Mouse (Mus musculus): ENCODE data around the gene Nudt17.

- TF ChIP-seq ZC3H11A (IDR thresholded peaks at IDR 0.05; ENCODE audit: low read depth, low read length) (no peak), CTCF (conservative IDR thresholded peaks at IDR 0.05 in 1 of 2, IDR thresholded peaks at IDR 0.05 in 1 of 2; ENCODE audit: low read depth in 2 of 2, low read length in 2 of 2) (no peak), MAX (IDR thresholded peaks at IDR 0.05; ENCODE audit: low read length) (no peak), ZKSCAN1 (IDR thresholded peaks at IDR 0.05; ENCODE audit: borderline replicate concordance, low read depth, low read length) (no peak), NELFE (IDR thresholded peaks at IDR 0.05; ENCODE audit: low read depth, low read length) (no peak), EP300 (IDR thresholded peaks at IDR 0.05; ENCODE audit: low read length) (no peak), POLR2A (IDR thresholded peaks at IDR 0.05; ENCODE audit: low read depth, low read length) (no peak)
Observed at GRCm38 (mm10) chr3:96680269-96680956, 27.9 kb downstream of the Nudt17 start.

All from CH12.LX (cell line).